Mouse (Mus musculus) cerebellum, adult 2 months (tissue): ENCODE measurements at regions not wholly inside any gene's neighbourhood (a gene's known extent, or its start where the extent isn't known, plus 50 kb on each side); places are given as distances from the start of the nearest gene placed in this dataset.

ENCODE experiments used
- DNase-seq, 2 experiments: peaks; one replicate each; pipeline ENCODE4 v3.0.0; 2021
- H3K27ac ChIP-seq: fragments of 200-500 bp; 2 replicates; pipeline ENCODE4 v1.5.1; 2012; ENCODE audit warnings: low read length, control low read depth, inconsistent platforms; ENCODE audit not compliant: insufficient read depth
- H3K27me3 ChIP-seq: fragments of 200-500 bp; 2 replicates; pipeline ENCODE4 v1.6.1; 2012; ENCODE audit warnings: inconsistent platforms, mild to moderate bottlenecking, low read length, moderate library complexity; ENCODE audit not compliant: control insufficient read depth, insufficient read depth
- H3K4me1 ChIP-seq: fragments of 200-500 bp; 2 replicates; pipeline ENCODE4 v1.6.1; 2011; ENCODE audit warnings: low read length; ENCODE audit not compliant: control insufficient read depth, insufficient read depth
- H3K4me3 ChIP-seq: fragments of 200-500 bp; replicated peaks from 2 replicates; pipeline ENCODE3; 2011; ENCODE audit warnings: mild to moderate bottlenecking, low read depth, low read length, control low read depth; ENCODE audit not compliant: insufficient read depth
- CTCF ChIP-seq: fragments of 200-500 bp; IDR thresholded peaks from 2 replicates; pipeline ENCODE4 v1.5.1; 2011; ENCODE audit warnings: low read depth, mild to moderate bottlenecking, control low read depth, low read length, moderate library complexity, borderline replicate concordance; ENCODE audit not compliant: insufficient read depth
- POLR2A ChIP-seq: fragments of 200-500 bp; IDR thresholded peaks from 2 replicates; pipeline ENCODE4 v1.6.1; 2011; ENCODE audit warnings: low read length, control low read depth, borderline replicate concordance; ENCODE audit not compliant: insufficient read depth
- WGBS: fragments of 180-500 bp; shearing (Covaris S2); methylation state at CpG from one replicate; pipeline ENCODE4 v1.1.7; 2018; 5-methylcytosine and 5-hydroxymethylcytosine counted together

DNA sequence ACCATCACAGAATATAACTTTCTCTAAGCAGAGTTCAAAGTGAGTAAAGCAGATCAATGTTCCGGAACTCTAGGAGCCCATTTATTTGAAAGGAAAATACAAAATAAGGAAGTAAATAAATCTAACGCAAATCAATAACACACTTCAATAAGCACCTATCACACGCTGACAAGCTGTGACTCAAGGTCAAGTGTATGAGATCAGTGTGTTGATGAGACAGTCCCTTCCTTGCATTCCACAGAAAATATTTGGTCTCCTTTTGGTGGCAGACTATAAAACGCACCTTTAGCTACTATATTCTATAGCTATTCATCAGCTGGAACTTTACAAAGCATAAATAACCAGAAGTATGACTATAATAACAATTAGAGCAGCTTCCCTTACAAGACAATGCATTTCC lies 286.5 kb downstream of the Rpl36a-ps1 start:
- 47% methylated on average over 4 of the region's 4 CpGs for WGBS
- H3K4me1 ChIP-seq, result no peaks in the 10 kb centered on the region
- H3K4me3 ChIP-seq, result no peak overlapping the region
- no peaks in the 10 kb centered on the region for H3K27me3 ChIP-seq
- no peak overlapping the region for H3K27ac ChIP-seq
- TF ChIP-seq CTCF (no peak), POLR2A (no peak)
- no peak for DNase-seq

- Histone ChIP-seq H3K27me3 (no peaks in the 10 kb centered on the region), H3K27ac (no peak overlapping the region), H3K4me1 (no peaks in the 10 kb centered on the region), H3K4me3 (no peak overlapping the region)
- DNase-seq, result no peak
- TF ChIP-seq POLR2A (no peak), CTCF (no peak)
- 91% methylated on average over 6 of the region's 6 CpGs for WGBS
These were observed 290.8 kb downstream of the Rpl36a-ps1 start for GRCm38 (mm10) chr14:98703289-98703688.

DNA sequence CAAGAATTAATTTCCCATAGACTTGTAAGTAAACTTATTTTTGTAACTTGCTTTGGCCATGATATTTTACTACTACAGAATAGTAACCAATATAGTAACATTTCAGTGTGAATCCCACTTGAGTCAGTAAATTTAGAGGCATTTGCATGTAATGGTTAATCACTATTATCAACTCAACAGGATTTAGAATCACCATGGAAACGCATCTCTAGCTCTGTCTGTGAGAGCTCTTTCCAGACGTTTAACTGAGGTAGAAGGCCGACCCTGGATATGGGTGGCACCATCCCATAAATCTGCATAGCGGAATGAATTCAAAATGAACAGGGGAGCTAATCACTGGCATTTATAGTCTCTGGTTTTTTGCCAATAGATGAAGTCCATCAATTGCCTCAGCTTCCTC lies 337.6 kb downstream of the Rpl36a-ps1 start:
- 51% methylated on average over 4 of the region's 4 CpGs for WGBS
- Histone ChIP-seq H3K4me3 (no peak overlapping the region), H3K27ac (no peak overlapping the region), H3K4me1 (no peaks in the 10 kb centered on the region), H3K27me3 (no peaks in the 10 kb centered on the region)
- TF ChIP-seq CTCF, result no peak
- TF ChIP-seq POLR2A, result no peak
- DNase-seq, result no peak

- Histone ChIP-seq H3K4me1 (no peaks in the 10 kb centered on the region), H3K27ac (no peak overlapping the region), H3K4me3 (no peak overlapping the region), H3K27me3 (no peaks in the 10 kb centered on the region)
- WGBS, result 70% methylated on average over 6 of the region's 6 CpGs
- DNase-seq, result no peak
- TF ChIP-seq POLR2A, result no peak
- no peak for TF ChIP-seq CTCF
These were observed 339.8 kb downstream of the Rpl36a-ps1 start for GRCm38 (mm10) chr14:98654191-98654809.

DNA sequence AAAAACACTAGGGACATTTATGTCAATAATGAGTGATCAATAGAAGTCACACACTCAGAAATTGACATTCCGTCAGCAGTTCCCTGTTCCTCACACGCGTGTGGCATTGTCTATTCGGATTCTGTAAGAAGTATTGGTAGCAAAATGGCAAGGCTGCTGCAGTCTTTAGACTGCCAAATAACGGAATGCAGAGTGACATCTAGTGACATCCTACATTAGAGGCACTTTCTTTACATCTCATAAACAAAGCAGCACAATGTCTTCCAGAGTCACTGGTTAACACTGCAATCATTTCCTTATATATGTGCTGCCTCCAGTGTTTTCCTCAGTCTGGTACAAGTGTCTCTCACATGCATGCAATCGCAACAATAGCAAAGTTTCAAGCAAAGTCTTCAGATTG lies 342.9 kb downstream of the Rpl36a-ps1 start:
- no peak for DNase-seq
- Histone ChIP-seq H3K4me1 (no peaks in the 10 kb centered on the region), H3K27me3 (no peaks in the 10 kb centered on the region), H3K27ac (no peak overlapping the region), H3K4me3 (no peak overlapping the region)
- 78% methylated on average over 6 of the region's 6 CpGs for WGBS
- TF ChIP-seq CTCF (no peak), POLR2A (no peak)

GRCm38 (mm10) chr14:98650520-98650919 lies 343.6 kb downstream of the Rpl36a-ps1 start:
- Histone ChIP-seq H3K4me3 (no peak overlapping the region), H3K27ac (no peak overlapping the region), H3K4me1 (no peaks in the 10 kb centered on the region), H3K27me3 (no peaks in the 10 kb centered on the region)
- DNase-seq, result no peak
- 63% methylated on average over 4 of the region's 4 CpGs for WGBS
- no peak for TF ChIP-seq POLR2A
- no peak for TF ChIP-seq CTCF

DNA sequence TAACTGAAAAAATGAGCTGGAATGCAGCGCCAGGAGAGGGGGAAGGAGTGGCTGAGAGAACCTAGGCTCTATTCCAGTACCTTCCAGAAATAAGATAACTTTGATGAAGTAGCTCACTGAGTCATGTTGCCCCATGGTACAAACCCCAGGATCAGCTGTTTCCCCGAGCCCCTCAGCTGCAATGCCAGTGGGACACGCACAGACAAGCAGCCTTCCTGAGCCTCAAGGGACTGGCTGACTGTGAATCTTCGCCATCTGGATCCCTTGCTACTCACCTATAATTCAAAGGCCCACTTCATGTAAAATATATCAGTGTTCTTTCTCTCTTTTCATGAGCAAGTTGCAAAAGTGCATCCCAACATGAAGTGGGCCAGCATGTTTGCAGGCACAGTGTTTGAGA lies 346.5 kb downstream of the Rpl36a-ps1 start:
- no peak for DNase-seq
- Histone ChIP-seq H3K4me1 (no peaks in the 10 kb centered on the region), H3K27ac (no peak overlapping the region), H3K4me3 (no peak overlapping the region), H3K27me3 (no peaks in the 10 kb centered on the region)
- TF ChIP-seq CTCF, result no peak
- TF ChIP-seq POLR2A, result no peak
- 55% methylated on average over 4 of the region's 4 CpGs for WGBS

GRCm38 (mm10) chr14:98643756-98644155 lies 350.4 kb downstream of the Rpl36a-ps1 start:
- no peak overlapping the region for H3K4me3 ChIP-seq
- H3K27me3 ChIP-seq, result no peaks in the 10 kb centered on the region
- DNase-seq, result no peak
- H3K4me1 ChIP-seq, result no peaks in the 10 kb centered on the region
- no peak overlapping the region for H3K27ac ChIP-seq
- WGBS, result 68% methylated on average over 1 of the region's 1 CpGs
- no peak for TF ChIP-seq CTCF
- TF ChIP-seq POLR2A, result no peak

GRCm38 (mm10) chr14:98642661-98643331 lies 351.3 kb downstream of the Rpl36a-ps1 start:
- 47% methylated on average over 4 of the region's 4 CpGs for WGBS
- no peaks in the 10 kb centered on the region for H3K27me3 ChIP-seq
- DNase-seq, result no peak

More at GRCm38 (mm10) chr14:98642661-98643331, 351.3 kb downstream of the Rpl36a-ps1 start:
- Histone ChIP-seq H3K27ac (no peak overlapping the region), H3K4me1 (no peaks in the 10 kb centered on the region), H3K4me3 (no peak overlapping the region)
- TF ChIP-seq CTCF (no peak), POLR2A (no peak)
